Mouse (Mus musculus): ENCODE results near the gene Scgb2b24.
A peak's percentile ranks its signal among the peaks of the same experiment; 100 is the strongest.

Scgb2b24 gene

GRCm38 (mm10) chr7:33739212-33739611, at the start of gene Scgb2b24:
TSS of gene Scgb2b24 (minus strand) at chr7:33739312.
- peak; percentile 2 for DNase-seq (ENCODE audit: low read depth, low spot score)

- no peak for DNase-seq (ENCODE audit: low read depth, low spot score)
Measured at GRCm38 (mm10) chr7:33743499-33743898, 4.4 kb upstream of the Scgb2b24 start, which contains the start of gene Scgb1b24. TSS of gene Scgb1b24 (plus strand) at chr7:33743799.

- no peak for DNase-seq (ENCODE audit: low read depth, low spot score)
Measured at GRCm38 (mm10) chr7:33689864-33690263, 49.2 kb downstream of the Scgb2b24 start.
